ENCODE assay signal across 10 mouse cellular contexts in genomic region chr14:24302126-24302525, GRCm38 (mm10). TPM values are rescaled to one million over a fixed set of nuclear protein-coding genes. Genes with fewer than 3 reads are reported as not detected.
"Had no signal": no experiment of that assay in that cellular context is flagged by ENCODE, and none has a peak within 500 bp of the region (broad histone marks: within the 10 kb centered on the region; RNA-seq: fewer than 3 reads in every experiment).

No protein-coding gene starts in this region.

RNA-seq across cellular contexts. Expression of gene E330034G19Rik, which starts 9.1 kb away (rescaled TPM):
- total RNA-seq: left cerebral cortex, postnatal 10 days; left cerebral cortex, postnatal 25 days; left cerebral cortex, postnatal 36 days; left cerebral cortex, postnatal 4 days; liver, adult 2 months; megakaryocyte progenitor cell, adult 5-6 weeks; megakaryocyte, adult 5-6 weeks; megakaryocyte-erythroid progenitor cell, adult 5-6 weeks; midbrain, postnatal 0 days; monocyte, adult 5-6 weeks had no signal

RNA-seq across cellular contexts. Expression of gene Dlg5, which starts 56.4 kb away (rescaled TPM):
- total RNA-seq: megakaryocyte progenitor cell, adult 5-6 weeks had no signal
